Mouse (Mus musculus): ENCODE measurements around the gene Scube2. TPM values are rescaled to one million over a fixed set of nuclear protein-coding genes. Genes with fewer than 3 reads are reported as not detected.

Gene Scube2
- not detected in 3 replicates for total RNA-seq (2017)

- no peak for ATAC-seq (replicated peaks; ENCODE audit: insufficient number of reproducible peaks, low FRiP score, low TSS enrichment, poor library complexity, severe bottlenecking)
Measured at GRCm38 (mm10) chr7:109865370-109866229, at the start of gene Scube2. Scube2 (minus strand) TSS chr7:109865679.

- ATAC-seq (replicated peaks; ENCODE audit: insufficient number of reproducible peaks, low FRiP score, low TSS enrichment, poor library complexity, severe bottlenecking) = no peak
Measured at GRCm38 (mm10) chr7:109906165-109906564, 40.7 kb upstream of the Scube2 start.

GRCm38 (mm10) chr7:109900921-109901320 lies 35.4 kb upstream of the Scube2 start:
- ATAC-seq (replicated peaks; ENCODE audit: insufficient number of reproducible peaks, low FRiP score, low TSS enrichment, poor library complexity, severe bottlenecking) = peak; percentile 38; the same call in 1 of the 2 replicates

GRCm38 (mm10) chr7:109898911-109899310 lies 33.4 kb upstream of the Scube2 start:
- ATAC-seq (replicated peaks; ENCODE audit: insufficient number of reproducible peaks, low FRiP score, low TSS enrichment, poor library complexity, severe bottlenecking) = no peak

- no peak for ATAC-seq (replicated peaks; ENCODE audit: insufficient number of reproducible peaks, low FRiP score, low TSS enrichment, poor library complexity, severe bottlenecking)
Measured at GRCm38 (mm10) chr7:109892530-109892929, 27.1 kb upstream of the Scube2 start.

- no peak for ATAC-seq (replicated peaks; ENCODE audit: insufficient number of reproducible peaks, low FRiP score, low TSS enrichment, poor library complexity, severe bottlenecking)
Measured at GRCm38 (mm10) chr7:109891786-109892185, 26.3 kb upstream of the Scube2 start.

GRCm38 (mm10) chr7:109890256-109890655 lies 24.8 kb upstream of the Scube2 start:
- ATAC-seq (replicated peaks; ENCODE audit: insufficient number of reproducible peaks, low FRiP score, low TSS enrichment, poor library complexity, severe bottlenecking) = no peak

- ATAC-seq (replicated peaks; ENCODE audit: insufficient number of reproducible peaks, low FRiP score, low TSS enrichment, poor library complexity, severe bottlenecking) = no peak
Measured at GRCm38 (mm10) chr7:109889300-109889699, 23.8 kb upstream of the Scube2 start.

GRCm38 (mm10) chr7:109886249-109886648 lies 20.8 kb upstream of the Scube2 start:
- no peak for ATAC-seq (replicated peaks; ENCODE audit: insufficient number of reproducible peaks, low FRiP score, low TSS enrichment, poor library complexity, severe bottlenecking)

- no peak for ATAC-seq (replicated peaks; ENCODE audit: insufficient number of reproducible peaks, low FRiP score, low TSS enrichment, poor library complexity, severe bottlenecking)
Measured at GRCm38 (mm10) chr7:109882574-109882973, 17.1 kb upstream of the Scube2 start.

GRCm38 (mm10) chr7:109881561-109882099 lies 16.2 kb upstream of the Scube2 start:
- ATAC-seq (replicated peaks; ENCODE audit: insufficient number of reproducible peaks, low FRiP score, low TSS enrichment, poor library complexity, severe bottlenecking) = no peak

- ATAC-seq (replicated peaks; ENCODE audit: insufficient number of reproducible peaks, low FRiP score, low TSS enrichment, poor library complexity, severe bottlenecking) = no peak
Measured at GRCm38 (mm10) chr7:109879158-109879557, 13.7 kb upstream of the Scube2 start.

GRCm38 (mm10) chr7:109876085-109876484 lies 10.6 kb upstream of the Scube2 start:
- no peak for ATAC-seq (replicated peaks; ENCODE audit: insufficient number of reproducible peaks, low FRiP score, low TSS enrichment, poor library complexity, severe bottlenecking)

GRCm38 (mm10) chr7:109875598-109875997 lies 10.1 kb upstream of the Scube2 start:
- no peak for ATAC-seq (replicated peaks; ENCODE audit: insufficient number of reproducible peaks, low FRiP score, low TSS enrichment, poor library complexity, severe bottlenecking)

- no peak for ATAC-seq (replicated peaks; ENCODE audit: insufficient number of reproducible peaks, low FRiP score, low TSS enrichment, poor library complexity, severe bottlenecking)
Measured at GRCm38 (mm10) chr7:109875033-109875432, 9.6 kb upstream of the Scube2 start.

- no peak for ATAC-seq (replicated peaks; ENCODE audit: insufficient number of reproducible peaks, low FRiP score, low TSS enrichment, poor library complexity, severe bottlenecking)
Measured at GRCm38 (mm10) chr7:109873170-109873569, 7.7 kb upstream of the Scube2 start.

GRCm38 (mm10) chr7:109871232-109871631 lies 5.8 kb upstream of the Scube2 start:
- no peak for ATAC-seq (replicated peaks; ENCODE audit: insufficient number of reproducible peaks, low FRiP score, low TSS enrichment, poor library complexity, severe bottlenecking)

- ATAC-seq (replicated peaks; ENCODE audit: insufficient number of reproducible peaks, low FRiP score, low TSS enrichment, poor library complexity, severe bottlenecking) = no peak
Measured at GRCm38 (mm10) chr7:109868498-109868897, 3.0 kb upstream of the Scube2 start.

GRCm38 (mm10) chr7:109866643-109867042 lies 1.2 kb upstream of the Scube2 start:
- no peak for ATAC-seq (replicated peaks; ENCODE audit: insufficient number of reproducible peaks, low FRiP score, low TSS enrichment, poor library complexity, severe bottlenecking)

- ATAC-seq (replicated peaks; ENCODE audit: insufficient number of reproducible peaks, low FRiP score, low TSS enrichment, poor library complexity, severe bottlenecking) = no peak
Measured at GRCm38 (mm10) chr7:109863561-109863960, 1.9 kb downstream of the Scube2 start.

Data from monocyte, adult 5-6 weeks (primary cell).